Mouse (Mus musculus): ENCODE measurements around the gene Agfg2. TPM values are rescaled to one million over a fixed set of nuclear protein-coding genes. Genes with fewer than 3 reads are reported as not detected.

Agfg2 gene
- polyA plus RNA-seq, 1 experiment from 2014 or later: 16.4 TPM

DNA sequence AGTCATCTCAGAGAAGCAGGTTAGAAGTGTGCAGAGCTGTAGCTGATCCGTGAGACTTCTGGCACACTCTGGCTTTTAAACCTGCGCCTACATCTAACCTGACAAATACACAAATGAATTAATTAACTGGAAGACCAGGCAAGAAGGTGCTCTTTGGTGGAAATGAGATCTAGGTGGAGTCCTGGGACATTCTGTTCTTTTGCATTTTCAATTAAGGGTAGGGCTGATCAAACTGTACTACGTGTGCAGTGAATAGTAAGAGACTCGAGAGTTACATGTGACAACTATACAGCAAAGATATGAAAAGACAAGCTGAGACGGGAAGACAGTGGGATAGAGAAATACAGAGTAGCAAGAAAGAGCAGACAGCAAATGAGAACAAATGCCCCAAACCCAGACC, 28.9 kb upstream of the Agfg2 start:
- Histone ChIP-seq H3K9me3 (ENCODE audit: control insufficient read depth, low read length) (no peaks in the 10 kb centered on the region), H3K4me1 (replicated peaks; ENCODE audit: control insufficient read depth, insufficient read depth, low read length) (no peaks in the 10 kb centered on the region), H3K36me3 (ENCODE audit: control insufficient read depth, insufficient read depth, low read length) (no peaks in the 10 kb centered on the region), H3K4me3 (ENCODE audit: low read depth, low read length) (no peak overlapping the region), H3K4me2 (ENCODE audit: low read length) (no peak overlapping the region), H3K9ac (ENCODE audit: low read length) (no peak overlapping the region), H3K27me3 (replicated peaks; ENCODE audit: control insufficient read depth, insufficient read depth, low read length) (no peaks in the 10 kb centered on the region), H3K27ac (ENCODE audit: low read depth) (no peak overlapping the region)
- no peak for DNase-seq (ENCODE audit: low spot score)
- no peak for ATAC-seq (replicated peaks; ENCODE audit: low FRiP score, low TSS enrichment, low read depth)
- WGBS: 83% methylated on average over 5 of the region's 5 CpGs

DNA sequence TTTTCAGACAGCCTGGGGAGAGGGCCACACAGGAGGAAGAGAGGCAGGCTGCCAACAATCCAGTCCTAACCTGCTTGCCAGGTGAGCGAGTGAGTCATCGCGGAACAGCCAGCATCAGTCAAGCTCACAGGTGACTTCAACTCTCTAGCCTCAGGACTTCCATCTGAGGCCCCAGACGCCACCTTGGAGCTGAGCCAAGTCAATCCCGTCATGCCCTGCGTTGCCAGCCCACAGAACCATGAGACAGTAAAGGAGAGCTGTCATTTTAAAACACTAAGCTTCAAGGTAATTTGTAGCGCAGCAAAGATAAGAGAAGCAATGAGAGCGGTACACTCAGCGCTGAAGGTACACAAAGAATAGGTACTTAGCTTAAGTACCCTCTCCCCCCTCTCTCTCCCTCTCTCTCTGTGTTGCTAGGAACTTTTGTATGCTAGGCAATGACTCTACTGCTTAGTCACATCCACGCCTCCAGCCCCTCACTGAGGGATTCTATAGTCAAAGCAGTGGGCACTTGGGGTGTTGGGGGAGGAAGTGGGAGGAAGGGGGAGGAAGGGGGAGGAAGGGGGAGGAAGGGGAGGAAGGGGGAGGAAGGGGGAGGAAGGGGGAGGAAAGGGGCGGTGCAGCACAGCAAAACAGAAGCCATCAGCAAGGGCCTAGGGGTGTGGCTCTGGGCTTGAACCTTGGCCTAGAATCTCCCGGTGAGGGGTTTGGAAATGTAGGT, 22.5 kb upstream of the Agfg2 start:
- H3K4me3 ChIP-seq (ENCODE audit: low read depth, low read length): no peak overlapping the region
- peak; percentile 86 for ATAC-seq (replicated peaks; ENCODE audit: low FRiP score, low TSS enrichment, low read depth)
- DNase-seq (ENCODE audit: low spot score): peak; percentile 87
- peak overlapping the region; percentile 57 for H3K27ac ChIP-seq (ENCODE audit: low read depth)
- H3K9ac ChIP-seq (ENCODE audit: low read length): no peak overlapping the region
- H3K9me3 ChIP-seq (ENCODE audit: control insufficient read depth, low read length): no peaks in the 10 kb centered on the region
- H3K4me1 ChIP-seq (replicated peaks; ENCODE audit: control insufficient read depth, insufficient read depth, low read length): no peaks in the 10 kb centered on the region
- H3K36me3 ChIP-seq (ENCODE audit: control insufficient read depth, insufficient read depth, low read length): no peaks in the 10 kb centered on the region
- 46% methylated on average over 12 of the region's 12 CpGs for WGBS
- H3K4me2 ChIP-seq (ENCODE audit: low read length): no peak overlapping the region
- no peaks in the 10 kb centered on the region for H3K27me3 ChIP-seq (replicated peaks; ENCODE audit: control insufficient read depth, insufficient read depth, low read length)

DNA sequence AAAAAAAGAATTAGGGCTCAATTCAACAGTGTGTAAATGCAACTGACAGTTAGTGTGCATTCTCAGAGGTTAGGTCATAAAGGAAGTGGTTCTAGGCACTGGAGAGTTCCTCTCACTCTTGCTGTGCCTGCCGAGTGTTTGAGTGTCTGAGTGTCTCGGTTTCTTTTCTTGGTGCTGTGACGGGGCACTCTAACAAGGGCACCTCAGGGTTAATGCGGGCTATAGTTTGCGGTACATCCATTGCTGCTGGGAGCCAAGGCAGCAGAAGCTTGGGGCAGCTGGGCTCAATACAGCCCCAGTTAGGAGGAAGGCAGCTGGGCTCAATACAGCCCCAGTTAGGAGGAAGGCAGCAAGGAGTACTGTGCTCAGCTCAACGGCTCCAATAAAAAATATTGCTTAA, 20.7 kb upstream of the Agfg2 start:
- 53% methylated on average over 6 of the region's 6 CpGs for WGBS
- Histone ChIP-seq H3K9ac (ENCODE audit: low read length) (no peak overlapping the region), H3K4me2 (ENCODE audit: low read length) (no peak overlapping the region), H3K36me3 (ENCODE audit: control insufficient read depth, insufficient read depth, low read length) (no peaks in the 10 kb centered on the region), H3K27ac (ENCODE audit: low read depth) (no peak overlapping the region), H3K4me3 (ENCODE audit: low read depth, low read length) (no peak overlapping the region), H3K4me1 (replicated peaks; ENCODE audit: control insufficient read depth, insufficient read depth, low read length) (no peaks in the 10 kb centered on the region), H3K27me3 (replicated peaks; ENCODE audit: control insufficient read depth, insufficient read depth, low read length) (no peaks in the 10 kb centered on the region), H3K9me3 (ENCODE audit: control insufficient read depth, low read length) (no peaks in the 10 kb centered on the region)
- no peak for DNase-seq (ENCODE audit: low spot score)
- no peak for ATAC-seq (replicated peaks; ENCODE audit: low FRiP score, low TSS enrichment, low read depth)

DNA sequence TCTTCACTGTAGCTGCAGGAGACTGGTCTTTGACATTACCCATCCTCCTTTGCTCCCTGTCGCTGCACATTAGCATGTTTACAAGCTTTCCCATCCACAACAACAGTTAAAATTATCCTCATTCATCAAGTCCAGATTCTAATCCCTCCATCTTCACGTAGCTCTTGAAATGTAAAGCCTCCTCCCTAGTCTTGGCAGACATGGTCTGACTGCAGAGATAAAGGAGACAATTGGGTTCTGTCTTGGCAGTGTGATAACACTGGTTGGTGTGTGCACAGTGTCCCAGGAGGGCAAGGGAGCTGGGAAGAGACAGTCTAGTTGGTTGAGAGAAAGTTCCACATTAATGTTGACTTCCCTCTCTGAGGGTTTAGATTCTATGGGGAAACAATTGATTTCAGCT, 15.3 kb upstream of the Agfg2 start:
- DNase-seq (ENCODE audit: low spot score): no peak
- Histone ChIP-seq H3K4me2 (ENCODE audit: low read length) (no peak overlapping the region), H3K9ac (ENCODE audit: low read length) (no peak overlapping the region), H3K36me3 (ENCODE audit: control insufficient read depth, insufficient read depth, low read length) (no peaks in the 10 kb centered on the region), H3K9me3 (ENCODE audit: control insufficient read depth, low read length) (no peaks in the 10 kb centered on the region), H3K27ac (ENCODE audit: low read depth) (no peak overlapping the region), H3K4me3 (ENCODE audit: low read depth, low read length) (no peak overlapping the region), H3K27me3 (replicated peaks; ENCODE audit: control insufficient read depth, insufficient read depth, low read length) (no peaks in the 10 kb centered on the region), H3K4me1 (replicated peaks; ENCODE audit: control insufficient read depth, insufficient read depth, low read length) (no peaks in the 10 kb centered on the region)
- ATAC-seq (replicated peaks; ENCODE audit: low FRiP score, low TSS enrichment, low read depth): no peak
- 40% methylated on average over 2 of the region's 2 CpGs for WGBS

DNA sequence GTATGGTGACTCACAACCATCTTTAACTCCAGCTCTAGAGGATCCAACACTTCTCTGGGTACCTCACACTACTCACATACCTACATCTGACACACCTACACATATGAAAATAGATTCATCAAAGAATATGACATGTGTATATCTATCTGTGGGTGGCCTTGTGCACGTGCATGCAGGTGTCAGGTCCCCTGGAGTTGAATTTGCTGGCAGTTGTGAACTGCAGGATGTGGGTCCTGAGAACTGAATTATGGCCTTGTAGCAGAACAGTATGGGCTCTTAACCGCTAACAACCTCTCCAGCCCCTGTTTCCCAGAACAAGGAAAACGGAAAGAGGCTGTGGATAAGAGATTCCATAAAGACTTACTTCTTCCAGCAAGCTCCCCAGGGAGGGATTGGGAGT, 14.6 kb upstream of the Agfg2 start:
- no peaks in the 10 kb centered on the region for H3K9me3 ChIP-seq (ENCODE audit: control insufficient read depth, low read length)
- no peak overlapping the region for H3K27ac ChIP-seq (ENCODE audit: low read depth)
- DNase-seq (ENCODE audit: low spot score): no peak
- H3K4me3 ChIP-seq (ENCODE audit: low read depth, low read length): no peak overlapping the region
- H3K4me1 ChIP-seq (replicated peaks; ENCODE audit: control insufficient read depth, insufficient read depth, low read length): no peaks in the 10 kb centered on the region
- no peaks in the 10 kb centered on the region for H3K27me3 ChIP-seq (replicated peaks; ENCODE audit: control insufficient read depth, insufficient read depth, low read length)
- no peak overlapping the region for H3K4me2 ChIP-seq (ENCODE audit: low read length)
- no peaks in the 10 kb centered on the region for H3K36me3 ChIP-seq (ENCODE audit: control insufficient read depth, insufficient read depth, low read length)
- WGBS: 72% methylated on average over 3 of the region's 3 CpGs
- H3K9ac ChIP-seq (ENCODE audit: low read length): no peak overlapping the region
- no peak for ATAC-seq (replicated peaks; ENCODE audit: low FRiP score, low TSS enrichment, low read depth)

DNA sequence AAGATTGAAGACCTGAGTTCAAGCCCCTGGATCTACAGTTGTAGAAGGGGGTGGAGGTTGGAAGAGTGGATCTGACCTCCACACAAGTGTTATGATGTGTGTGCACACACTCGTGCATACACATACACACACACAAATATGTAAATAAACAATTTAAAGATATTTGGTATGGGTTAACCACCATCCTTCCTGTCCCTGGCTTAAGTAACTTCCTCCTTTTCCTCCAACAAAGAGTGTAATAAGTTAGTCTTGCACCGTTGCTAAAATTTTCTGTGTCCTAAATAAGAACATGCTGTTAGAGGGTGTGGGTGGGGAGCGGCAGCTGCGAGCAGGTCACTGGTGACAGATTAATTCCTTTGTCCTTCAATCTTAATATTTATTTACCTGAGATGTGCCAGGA, 11.4 kb upstream of the Agfg2 start:
- no peaks in the 10 kb centered on the region for H3K36me3 ChIP-seq (ENCODE audit: control insufficient read depth, insufficient read depth, low read length)
- ATAC-seq (replicated peaks; ENCODE audit: low FRiP score, low TSS enrichment, low read depth): no peak
- H3K9ac ChIP-seq (ENCODE audit: low read length): no peak overlapping the region
- no peaks in the 10 kb centered on the region for H3K9me3 ChIP-seq (ENCODE audit: control insufficient read depth, low read length)
- WGBS: 75% methylated on average over 4 of the region's 4 CpGs
- H3K27me3 ChIP-seq (replicated peaks; ENCODE audit: control insufficient read depth, insufficient read depth, low read length): no peaks in the 10 kb centered on the region
- no peak for DNase-seq (ENCODE audit: low spot score)
- H3K27ac ChIP-seq (ENCODE audit: low read depth): no peak overlapping the region
- H3K4me3 ChIP-seq (ENCODE audit: low read depth, low read length): no peak overlapping the region
- no peaks in the 10 kb centered on the region for H3K4me1 ChIP-seq (replicated peaks; ENCODE audit: control insufficient read depth, insufficient read depth, low read length)
- no peak overlapping the region for H3K4me2 ChIP-seq (ENCODE audit: low read length)

DNA sequence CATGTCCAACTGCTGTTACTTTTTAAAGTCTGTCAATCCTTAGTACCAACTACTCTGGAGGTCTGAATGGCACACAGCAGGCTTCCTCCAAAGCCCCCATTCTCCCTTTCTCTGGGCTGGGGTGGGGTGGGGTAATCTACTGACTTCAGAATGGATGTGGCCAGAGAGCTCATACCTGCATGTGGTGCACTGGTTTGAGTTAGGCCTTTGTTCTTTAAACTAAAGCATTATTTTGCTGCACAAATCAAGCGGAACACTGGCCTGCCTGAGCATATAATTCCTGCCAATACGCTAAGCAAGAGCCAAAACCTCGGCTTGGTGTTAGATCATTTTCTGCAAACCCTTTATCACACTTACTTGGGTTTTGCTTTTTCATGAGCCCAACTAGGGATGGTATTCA, 10.3 kb upstream of the Agfg2 start:
- no peak overlapping the region for H3K9ac ChIP-seq (ENCODE audit: low read length)
- H3K27ac ChIP-seq (ENCODE audit: low read depth): no peak overlapping the region
- no peak overlapping the region for H3K4me2 ChIP-seq (ENCODE audit: low read length)
- no peaks in the 10 kb centered on the region for H3K27me3 ChIP-seq (replicated peaks; ENCODE audit: control insufficient read depth, insufficient read depth, low read length)
- 80% methylated on average over 3 of the region's 3 CpGs for WGBS
- H3K9me3 ChIP-seq (ENCODE audit: control insufficient read depth, low read length): no peaks in the 10 kb centered on the region
- no peaks in the 10 kb centered on the region for H3K36me3 ChIP-seq (ENCODE audit: control insufficient read depth, insufficient read depth, low read length)
- H3K4me1 ChIP-seq (replicated peaks; ENCODE audit: control insufficient read depth, insufficient read depth, low read length): no peaks in the 10 kb centered on the region
- no peak for DNase-seq (ENCODE audit: low spot score)
- H3K4me3 ChIP-seq (ENCODE audit: low read depth, low read length): no peak overlapping the region
- no peak for ATAC-seq (replicated peaks; ENCODE audit: low FRiP score, low TSS enrichment, low read depth)

DNA sequence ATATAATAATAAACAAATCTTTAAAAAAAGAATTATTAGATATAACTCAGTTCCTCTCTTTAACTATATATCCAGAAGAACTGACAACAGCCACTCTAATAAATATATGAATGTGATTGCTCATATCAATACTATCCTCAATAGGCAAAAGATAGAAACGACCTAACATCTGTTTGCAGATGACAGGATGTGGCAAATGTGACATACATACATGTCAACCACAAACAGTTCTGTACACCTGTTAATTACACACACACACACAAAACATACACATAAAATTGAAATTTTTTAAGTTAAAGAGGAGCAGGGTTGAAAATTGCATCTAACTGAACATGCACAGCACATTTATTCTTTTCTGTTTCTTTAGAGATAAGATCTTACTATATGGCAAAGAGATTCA, 7.4 kb upstream of the Agfg2 start:
- no peaks in the 10 kb centered on the region for H3K27me3 ChIP-seq (replicated peaks; ENCODE audit: control insufficient read depth, insufficient read depth, low read length)
- no peak overlapping the region for H3K4me2 ChIP-seq (ENCODE audit: low read length)
- H3K9me3 ChIP-seq (ENCODE audit: control insufficient read depth, low read length): no peaks in the 10 kb centered on the region
- H3K4me1 ChIP-seq (replicated peaks; ENCODE audit: control insufficient read depth, insufficient read depth, low read length): no peaks in the 10 kb centered on the region
- no peaks in the 10 kb centered on the region for H3K36me3 ChIP-seq (ENCODE audit: control insufficient read depth, insufficient read depth, low read length)
- no peak overlapping the region for H3K4me3 ChIP-seq (ENCODE audit: low read depth, low read length)
- no peak for DNase-seq (ENCODE audit: low spot score)
- H3K27ac ChIP-seq (ENCODE audit: low read depth): no peak overlapping the region
- WGBS: 68% methylated on average over 1 of the region's 1 CpGs
- ATAC-seq (replicated peaks; ENCODE audit: low FRiP score, low TSS enrichment, low read depth): no peak
- no peak overlapping the region for H3K9ac ChIP-seq (ENCODE audit: low read length)

DNA sequence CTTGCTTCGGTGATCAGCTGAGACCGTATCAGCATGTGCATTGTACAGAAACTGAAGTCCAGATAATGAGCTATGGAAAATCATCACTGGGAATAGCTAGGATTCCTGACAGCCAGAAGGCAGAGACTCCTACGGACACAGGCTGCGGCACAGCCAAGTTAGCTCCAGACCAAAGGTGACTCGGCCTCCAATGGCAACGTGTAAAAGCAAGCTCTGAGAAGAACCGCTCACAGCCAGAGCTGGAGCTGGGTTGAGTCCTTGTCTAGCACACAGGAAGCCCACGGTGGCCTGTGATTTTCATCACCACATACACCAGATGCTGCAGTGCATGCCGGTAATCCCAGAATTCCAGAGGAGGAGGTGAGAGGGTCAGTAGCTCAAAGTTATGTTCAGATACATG, 6.0 kb upstream of the Agfg2 start:
- Histone ChIP-seq H3K27me3 (replicated peaks; ENCODE audit: control insufficient read depth, insufficient read depth, low read length) (no peaks in the 10 kb centered on the region), H3K4me3 (ENCODE audit: low read depth, low read length) (no peak overlapping the region), H3K9ac (ENCODE audit: low read length) (no peak overlapping the region), H3K4me1 (replicated peaks; ENCODE audit: control insufficient read depth, insufficient read depth, low read length) (no peaks in the 10 kb centered on the region), H3K36me3 (ENCODE audit: control insufficient read depth, insufficient read depth, low read length) (no peaks in the 10 kb centered on the region), H3K4me2 (ENCODE audit: low read length) (no peak overlapping the region), H3K27ac (ENCODE audit: low read depth) (no peak overlapping the region), H3K9me3 (ENCODE audit: control insufficient read depth, low read length) (no peaks in the 10 kb centered on the region)
- no peak for DNase-seq (ENCODE audit: low spot score)
- 52% methylated on average over 9 of the region's 9 CpGs for WGBS
- ATAC-seq (replicated peaks; ENCODE audit: low FRiP score, low TSS enrichment, low read depth): no peak

Measured in intestine, embryonic 14.5 days (tissue).